In the genomic region with DNA sequence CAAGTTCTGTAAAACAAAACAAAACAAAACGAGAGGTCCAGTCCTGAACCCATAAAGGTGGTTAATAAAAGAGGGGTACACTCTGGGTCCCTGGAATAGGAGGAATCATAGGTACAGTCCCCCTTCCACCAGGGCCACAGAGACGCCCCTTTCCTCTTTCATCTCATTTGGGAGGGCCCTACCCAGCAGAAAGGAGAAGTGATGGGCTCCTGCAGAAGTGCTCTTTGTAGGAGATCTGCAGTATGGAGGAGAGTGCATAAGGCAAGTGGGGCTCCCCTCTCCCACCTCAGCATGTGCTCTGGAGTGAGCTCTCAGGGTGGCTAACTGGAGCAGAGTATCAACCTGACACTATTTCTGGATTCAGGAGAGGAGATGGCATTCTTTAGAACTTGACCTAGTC, we compare ENCODE assay signal across 32 mouse cellular contexts.
"Had no signal": no experiment of that assay in that cellular context is flagged by ENCODE, and none has a peak within 500 bp of the region (broad histone marks: within the 10 kb centered on the region; RNA-seq: fewer than 3 reads in every experiment).

No protein-coding gene starts in this region.

- H3K9ac ChIP-seq: limb, embryonic 12.5 days; limb, embryonic 13.5 days; limb, embryonic 15.5 days; liver, embryonic 12.5 days; liver, embryonic 13.5 days; liver, embryonic 14.5 days; liver, embryonic 15.5 days; liver, postnatal 0 days; lung, embryonic 14.5 days; lung, embryonic 15.5 days; midbrain, embryonic 12.5 days; midbrain, embryonic 13.5 days; midbrain, embryonic 15.5 days; neural tube, embryonic 12.5 days; neural tube, embryonic 13.5 days had no signal

- DNase-seq: left cerebral cortex, postnatal 4 days; liver; liver, embryonic 13.5 days; liver, postnatal 0 days; lung, adult 18-20 months; lung, adult 2 months; lung, embryonic 14.5 days; lung, postnatal 10 days; lung, postnatal 14 days; lung, postnatal 36 days; lung, postnatal 4 days; midbrain, embryonic 14.5 days had no signal

- H3K36me3 ChIP-seq: limb, embryonic 10.5 days; limb, embryonic 12.5 days; limb, embryonic 13.5 days; limb, embryonic 15.5 days; liver, embryonic 12.5 days; liver, embryonic 13.5 days; liver, embryonic 15.5 days; lung, embryonic 15.5 days; midbrain, embryonic 10.5 days; midbrain, embryonic 12.5 days; midbrain, embryonic 13.5 days; midbrain, embryonic 15.5 days; neural tube, embryonic 12.5 days; neural tube, embryonic 13.5 days had no signal

- H3K27ac ChIP-seq: limb, embryonic 10.5 days; limb, embryonic 12.5 days; limb, embryonic 13.5 days; limb, embryonic 15.5 days; liver, embryonic 12.5 days; liver, embryonic 13.5 days; liver, embryonic 14.5 days; liver, embryonic 15.5 days; lung, embryonic 15.5 days; macrophage; midbrain, embryonic 10.5 days; midbrain, embryonic 12.5 days; midbrain, embryonic 13.5 days; midbrain, embryonic 15.5 days; neural tube, embryonic 12.5 days; neural tube, embryonic 13.5 days had no signal

- H3K4me2 ChIP-seq: limb, embryonic 12.5 days; limb, embryonic 13.5 days; limb, embryonic 15.5 days; liver, embryonic 11.5 days; liver, embryonic 12.5 days; liver, embryonic 13.5 days; liver, embryonic 15.5 days; lung, embryonic 14.5 days; lung, embryonic 15.5 days; midbrain, embryonic 11.5 days; midbrain, embryonic 12.5 days; midbrain, embryonic 13.5 days; midbrain, embryonic 15.5 days; neural tube, embryonic 12.5 days; neural tube, embryonic 13.5 days had no signal

- ATAC-seq: liver, embryonic 12.5 days; liver, postnatal 0 days; lung, postnatal 0 days; midbrain, embryonic 13.5 days; midbrain, embryonic 15.5 days had no signal

- H3K9me3 ChIP-seq: limb, embryonic 10.5 days; limb, embryonic 12.5 days; limb, embryonic 13.5 days; limb, embryonic 15.5 days; liver, embryonic 12.5 days; liver, embryonic 13.5 days; liver, embryonic 15.5 days; lung, embryonic 15.5 days; megakaryocyte, embryonic 14.5 days; midbrain, embryonic 10.5 days; midbrain, embryonic 12.5 days; midbrain, embryonic 13.5 days; midbrain, embryonic 15.5 days; neural tube, embryonic 12.5 days; neural tube, embryonic 13.5 days had no signal

- H3K27me3 ChIP-seq: limb, embryonic 12.5 days; limb, embryonic 13.5 days; limb, embryonic 15.5 days; liver, embryonic 12.5 days; liver, embryonic 13.5 days; liver, embryonic 15.5 days; lung, embryonic 15.5 days; midbrain, embryonic 12.5 days; midbrain, embryonic 13.5 days; midbrain, embryonic 15.5 days; neural tube, embryonic 12.5 days; neural tube, embryonic 13.5 days had no signal

- H3K4me3 ChIP-seq: limb, embryonic 10.5 days; limb, embryonic 12.5 days; limb, embryonic 13.5 days; limb, embryonic 15.5 days; liver, embryonic 12.5 days; liver, embryonic 13.5 days; liver, embryonic 15.5 days; lung, embryonic 15.5 days; megakaryocyte, embryonic 14.5 days; midbrain, embryonic 10.5 days; midbrain, embryonic 12.5 days; midbrain, embryonic 13.5 days; midbrain, embryonic 15.5 days; myocyte; neural tube, embryonic 12.5 days; neural tube, embryonic 13.5 days had no signal

- H3K4me1 ChIP-seq: limb, embryonic 10.5 days; limb, embryonic 12.5 days; limb, embryonic 13.5 days; limb, embryonic 15.5 days; liver, embryonic 12.5 days; liver, embryonic 13.5 days; liver, embryonic 15.5 days; lung, embryonic 15.5 days; megakaryocyte, embryonic 14.5 days; midbrain, embryonic 10.5 days; midbrain, embryonic 12.5 days; midbrain, embryonic 13.5 days; midbrain, embryonic 15.5 days; neural tube, embryonic 12.5 days; neural tube, embryonic 13.5 days had no signal
